Mouse (Mus musculus) E14TG2a.4 (cell line): ENCODE data around the gene Krt4.

Experiments used
- H3K27me3 ChIP-seq: 2 replicates; pipeline ENCODE4 v1.6.1; 2014; ENCODE audit warnings: low read length, control low read depth; ENCODE audit not compliant: insufficient read depth
- H3K36me3 ChIP-seq: 2 replicates; pipeline ENCODE4 v1.6.1; 2014; ENCODE audit warnings: low read length, control low read depth; ENCODE audit not compliant: insufficient read depth
- H3K4me1 ChIP-seq: replicated peaks from 2 replicates; pipeline ENCODE4 v1.6.1; 2014; ENCODE audit warnings: low read depth, low read length, control low read depth
- H3K4me3 ChIP-seq: replicated peaks from 2 replicates; pipeline ENCODE4 v1.5.1; 2014; ENCODE audit warnings: mild to moderate bottlenecking, low read length
- H3K9me3 ChIP-seq: 2 replicates; pipeline ENCODE4 v1.6.1; 2014; ENCODE audit warnings: low read length, control low read depth
- CTCF ChIP-seq: conservative IDR thresholded peaks from 2 replicates; pipeline ENCODE4 v1.5.1; 2014; ENCODE audit warnings: low read length
- NANOG ChIP-seq: IDR thresholded peaks from 2 replicates; pipeline ENCODE4 v1.6.1; 2014; ENCODE audit warnings: borderline replicate concordance, low read length, mixed read lengths
- POU5F1 ChIP-seq: IDR thresholded peaks from 2 replicates; pipeline ENCODE4 v1.6.1; 2014; ENCODE audit warnings: low read length, borderline replicate concordance

Gene Krt4

GRCm38 (mm10) chr15:101873231-101873630 lies 51.3 kb downstream of the Krt4 start:
- TF ChIP-seq CTCF (no peak), POU5F1 (no peak), NANOG (no peak)
- Histone ChIP-seq H3K4me1 (no peaks in the 10 kb centered on the region), H3K4me3 (no peak overlapping the region), H3K27me3 (peaks cover 36% of the 10 kb centered on the region), H3K36me3 (no peaks in the 10 kb centered on the region), H3K9me3 (no peaks in the 10 kb centered on the region)

DNA sequence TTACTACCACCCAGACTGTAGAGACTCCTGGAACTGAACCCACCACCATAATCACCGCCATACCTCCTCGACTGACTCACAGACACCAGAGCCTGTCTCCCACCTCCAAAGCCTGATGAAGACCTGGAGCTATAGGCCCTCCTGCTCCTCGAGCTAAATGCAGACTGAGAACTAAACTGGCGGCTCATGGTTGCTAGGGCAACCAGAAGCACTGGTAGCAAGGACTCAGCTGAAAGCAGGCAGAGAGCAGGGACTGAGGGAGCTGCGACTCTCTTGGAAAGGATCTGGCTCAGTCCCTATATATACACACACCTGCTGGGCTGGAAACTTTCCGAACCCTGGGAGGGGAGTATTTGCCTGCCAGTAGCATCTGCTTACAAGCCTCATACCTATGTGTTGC lies 55.1 kb downstream of the Krt4 start, which contains the start of gene Krt77:
TSS of gene Krt77 (minus strand) at position 275 of the 400 bp plus-strand sequence.
- no peak within 1 kb of the TSS for H3K4me3 ChIP-seq
- H3K4me1 ChIP-seq, result no peaks in the 10 kb centered on the region
- no peaks in the 10 kb centered on the region for H3K9me3 ChIP-seq
- no peaks in the 10 kb centered on the region for H3K36me3 ChIP-seq
- H3K27me3 ChIP-seq, result peaks cover 48% of the 10 kb centered on the region
- no peak for TF ChIP-seq CTCF
- TF ChIP-seq POU5F1, result no peak
- no peak for TF ChIP-seq NANOG
